Mouse (Mus musculus) heart, postnatal 0 days (tissue): ENCODE results near the gene Gm49373.

Source experiments
- CTCF ChIP-seq: IDR thresholded peaks from 2 replicates; pipeline ENCODE4 v1.5.1; 2016; ENCODE audit warnings: antibody characterized with exemption, control low read depth, low read depth
- EP300 ChIP-seq: IDR thresholded peaks from 2 replicates; pipeline ENCODE4 v1.6.1; 2016; ENCODE audit warnings: antibody characterized with exemption, low read depth

DNA sequence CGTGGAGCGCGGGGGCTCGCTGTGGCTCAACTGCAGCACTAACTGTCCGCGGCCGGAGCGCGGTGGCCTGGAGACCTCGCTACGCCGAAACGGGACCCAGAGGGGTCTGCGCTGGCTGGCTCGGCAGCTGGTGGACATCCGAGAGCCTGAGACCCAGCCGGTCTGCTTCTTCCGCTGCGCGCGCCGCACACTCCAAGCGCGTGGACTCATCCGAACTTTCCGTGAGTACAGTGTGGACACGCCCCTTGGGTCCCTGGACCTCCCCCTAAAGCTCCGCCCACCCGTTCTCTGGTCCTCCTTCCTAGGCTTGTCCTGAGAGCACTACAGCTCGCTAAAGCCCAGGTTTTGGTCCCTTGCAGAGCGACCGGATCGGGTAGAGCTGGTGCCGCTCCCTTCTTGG, 39.8 kb downstream of the Gm49373 start:
- no peak for TF ChIP-seq CTCF
- no peak for TF ChIP-seq EP300
